Mouse (Mus musculus): ENCODE data around the gene Tfap2d. TPM values are rescaled to one million over a fixed set of nuclear protein-coding genes. Genes with fewer than 3 reads are reported as not detected.

Tfap2d gene
- total RNA-seq, 1 experiment, result not detected

GRCm38 (mm10) chr1:19096921-19097320 is 5.9 kb upstream of the Tfap2d start:
- TF ChIP-seq ZNF384 (IDR thresholded peaks at IDR 0.05; ENCODE audit: low read depth, low read length) (no peak), CHD2 (IDR thresholded peaks at IDR 0.05; ENCODE audit: low read depth, low read length) (no peak), ZC3H11A (IDR thresholded peaks at IDR 0.05; ENCODE audit: borderline replicate concordance, low read depth, low read length) (no peak), MAFK (IDR thresholded peaks at IDR 0.05; ENCODE audit: insufficient read depth, low read depth, low read length) (no peak), HCFC1 (IDR thresholded peaks at IDR 0.05; ENCODE audit: borderline replicate concordance, insufficient read depth, low read length) (no peak)
- DNase-seq (ENCODE audit: low read depth, low spot score), result no peak
- Histone ChIP-seq H3K4me1 (ENCODE audit: control insufficient read depth in 2 of 2, insufficient read depth in 2 of 2, low read length in 2 of 2, poor library complexity in 1 of 2) (no peaks in the 10 kb centered on the region), H3K27ac (ENCODE audit: insufficient read depth, low read depth, low read length, poor library complexity, severe bottlenecking) (no peak overlapping the region), H3K9ac (ENCODE audit: insufficient read depth, low read depth, low read length, poor library complexity, severe bottlenecking) (no peak overlapping the region), H3K36me3 (ENCODE audit: control insufficient read depth, insufficient read depth, low read length, poor library complexity, severe bottlenecking) (no peaks in the 10 kb centered on the region), H3K4me3 (ENCODE audit: insufficient read depth in 1 of 2, low read depth in 1 of 2, low read length in 2 of 2, poor library complexity in 1 of 2, severe bottlenecking in 1 of 2) (no peak overlapping the region), H3K9me3 (ENCODE audit: control insufficient read depth, insufficient read depth, low read depth, low read length) (no peaks in the 10 kb centered on the region)
- in situ Hi-C loops (cut with MboI; ENCODE audit: low sequenced_read_pairs in 2 of 2, unreplicated experiment in 2 of 2), result no loop called here

GRCm38 (mm10) chr1:19103316-19103715 is 494 bp downstream of the Tfap2d start:
- in situ Hi-C loops (cut with MboI; ENCODE audit: low sequenced_read_pairs in 2 of 2, unreplicated experiment in 2 of 2), result loop anchor here (10.0 kb wide), 3 partner anchors 111 to 141 kb away; no protein-coding TSS in a partner anchor
- Histone ChIP-seq H3K4me1 (ENCODE audit: control insufficient read depth in 2 of 2, insufficient read depth in 2 of 2, low read length in 2 of 2, poor library complexity in 1 of 2) (0 out of 4 replicates have a peak, but pooled peaks cover 0 to 2% of the 10 kb centered on the region in 2 experiments), H3K4me3 (ENCODE audit: insufficient read depth in 1 of 2, low read depth in 1 of 2, low read length in 2 of 2, poor library complexity in 1 of 2, severe bottlenecking in 1 of 2) (no peak overlapping the region), H3K9ac (ENCODE audit: insufficient read depth, low read depth, low read length, poor library complexity, severe bottlenecking) (no peak overlapping the region), H3K27ac (ENCODE audit: insufficient read depth, low read depth, low read length, poor library complexity, severe bottlenecking) (no peak overlapping the region), H3K9me3 (ENCODE audit: control insufficient read depth, insufficient read depth, low read depth, low read length) (no peaks in the 10 kb centered on the region), H3K36me3 (ENCODE audit: control insufficient read depth, insufficient read depth, low read length, poor library complexity, severe bottlenecking) (no peaks in the 10 kb centered on the region)
- no peak for DNase-seq (ENCODE audit: low read depth, low spot score)
- no peak for TF ChIP-seq HCFC1 (IDR thresholded peaks at IDR 0.05; ENCODE audit: borderline replicate concordance, insufficient read depth, low read length)
- TF ChIP-seq ZNF384 (IDR thresholded peaks at IDR 0.05; ENCODE audit: low read depth, low read length), result no peak
- TF ChIP-seq CHD2 (IDR thresholded peaks at IDR 0.05; ENCODE audit: low read depth, low read length), result no peak
- TF ChIP-seq MAFK (IDR thresholded peaks at IDR 0.05; ENCODE audit: insufficient read depth, low read depth, low read length), result no peak
- no peak for TF ChIP-seq ZC3H11A (IDR thresholded peaks at IDR 0.05; ENCODE audit: borderline replicate concordance, low read depth, low read length)

GRCm38 (mm10) chr1:19103776-19104142 is 937 bp downstream of the Tfap2d start:
- H3K4me3 ChIP-seq (ENCODE audit: insufficient read depth in 1 of 2, low read depth in 1 of 2, low read length in 2 of 2, poor library complexity in 1 of 2, severe bottlenecking in 1 of 2), result peak overlapping the region in 1 of 2 experiments; percentile 51; a peak in 1 of 4 replicates

GRCm38 (mm10) chr1:19104143-19104857 is 1.5 kb downstream of the Tfap2d start:
- H3K4me1 ChIP-seq (ENCODE audit: control insufficient read depth in 2 of 2, insufficient read depth in 2 of 2, low read length in 2 of 2, poor library complexity in 1 of 2), result 0 out of 4 replicates have a peak, but pooled peaks cover 0 to 2% of the 10 kb centered on the region in 2 experiments
- H3K27ac ChIP-seq (ENCODE audit: insufficient read depth, low read depth, low read length, poor library complexity, severe bottlenecking), result no peak overlapping the region
- TF ChIP-seq ZNF384 (IDR thresholded peaks at IDR 0.05; ENCODE audit: low read depth, low read length) (no peak), MAFK (IDR thresholded peaks at IDR 0.05; ENCODE audit: insufficient read depth, low read depth, low read length) (no peak), ZC3H11A (IDR thresholded peaks at IDR 0.05; ENCODE audit: borderline replicate concordance, low read depth, low read length) (no peak), CHD2 (IDR thresholded peaks at IDR 0.05; ENCODE audit: low read depth, low read length) (no peak), HCFC1 (IDR thresholded peaks at IDR 0.05; ENCODE audit: borderline replicate concordance, insufficient read depth, low read length) (no peak)
- H3K9me3 ChIP-seq (ENCODE audit: control insufficient read depth, insufficient read depth, low read depth, low read length), result no peaks in the 10 kb centered on the region
- H3K36me3 ChIP-seq (ENCODE audit: control insufficient read depth, insufficient read depth, low read length, poor library complexity, severe bottlenecking), result no peaks in the 10 kb centered on the region
- H3K9ac ChIP-seq (ENCODE audit: insufficient read depth, low read depth, low read length, poor library complexity, severe bottlenecking), result no peak overlapping the region
- H3K4me3 ChIP-seq (ENCODE audit: insufficient read depth in 1 of 2, low read depth in 1 of 2, low read length in 2 of 2, poor library complexity in 1 of 2, severe bottlenecking in 1 of 2), result peak overlapping the region; percentile 9 to 51; a peak in 3 of 4 replicates
- in situ Hi-C loops (cut with MboI; ENCODE audit: low sequenced_read_pairs in 2 of 2, unreplicated experiment in 2 of 2), result loop anchor here (10.0 kb wide), 3 partner anchors 111 to 141 kb away; no protein-coding TSS in a partner anchor
- DNase-seq (ENCODE audit: low read depth, low spot score), result no peak

More at GRCm38 (mm10) chr1:19103776-19104142, 937 bp downstream of the Tfap2d start:
- Histone ChIP-seq H3K9me3 (ENCODE audit: control insufficient read depth, insufficient read depth, low read depth, low read length) (no peaks in the 10 kb centered on the region), H3K27ac (ENCODE audit: insufficient read depth, low read depth, low read length, poor library complexity, severe bottlenecking) (no peak overlapping the region), H3K4me1 (ENCODE audit: control insufficient read depth in 2 of 2, insufficient read depth in 2 of 2, low read length in 2 of 2, poor library complexity in 1 of 2) (0 out of 4 replicates have a peak, but pooled peaks cover 0 to 2% of the 10 kb centered on the region in 2 experiments), H3K36me3 (ENCODE audit: control insufficient read depth, insufficient read depth, low read length, poor library complexity, severe bottlenecking) (no peaks in the 10 kb centered on the region), H3K9ac (ENCODE audit: insufficient read depth, low read depth, low read length, poor library complexity, severe bottlenecking) (no peak overlapping the region)
- in situ Hi-C loops (cut with MboI; ENCODE audit: low sequenced_read_pairs in 2 of 2, unreplicated experiment in 2 of 2), result loop anchor here (10.0 kb wide), 3 partner anchors 111 to 141 kb away; no protein-coding TSS in a partner anchor
- TF ChIP-seq ZC3H11A (IDR thresholded peaks at IDR 0.05; ENCODE audit: borderline replicate concordance, low read depth, low read length), result no peak
- no peak for TF ChIP-seq HCFC1 (IDR thresholded peaks at IDR 0.05; ENCODE audit: borderline replicate concordance, insufficient read depth, low read length)
- TF ChIP-seq CHD2 (IDR thresholded peaks at IDR 0.05; ENCODE audit: low read depth, low read length), result no peak
- TF ChIP-seq ZNF384 (IDR thresholded peaks at IDR 0.05; ENCODE audit: low read depth, low read length), result no peak
- no peak for TF ChIP-seq MAFK (IDR thresholded peaks at IDR 0.05; ENCODE audit: insufficient read depth, low read depth, low read length)
- no peak for DNase-seq (ENCODE audit: low read depth, low spot score)

All from ES-E14 (cell line).